Mouse (Mus musculus) liver, embryonic 12.5 days (tissue): ENCODE data around the gene Acot13. TPM values are rescaled to one million over a fixed set of nuclear protein-coding genes. Genes with fewer than 3 reads are reported as not detected.

Experiments used
- ATAC-seq: fragments of 200-750 bp; cut with Nextera tagmentation; 2 replicates; pipeline ENCODE4 v1.8.0; 2017; ENCODE audit warnings: moderate number of reproducible peaks, mild to moderate bottlenecking, moderate library complexity
- H3K27ac ChIP-seq: fragments of 300-500 bp; sonication (generic); 2 replicates; pipeline ENCODE4 v1.5.1; 2016; ENCODE audit warnings: mild to moderate bottlenecking
- H3K27me3 ChIP-seq: fragments of 300-500 bp; sonication (generic); replicated peaks from 2 replicates; pipeline ENCODE4 v1.6.1; 2016; ENCODE audit warnings: mild to moderate bottlenecking, moderate library complexity
- H3K36me3 ChIP-seq: fragments of 300-500 bp; sonication (generic); 2 replicates; pipeline ENCODE4 v1.6.1; 2016; ENCODE audit warnings: mild to moderate bottlenecking, moderate library complexity
- H3K4me1 ChIP-seq: fragments of 300-500 bp; sonication (generic); 2 replicates; pipeline ENCODE4 v1.6.1; 2016
- H3K4me2 ChIP-seq: fragments of 300-500 bp; sonication (generic); 2 replicates; pipeline ENCODE4 v1.6.1; 2016; ENCODE audit warnings: mild to moderate bottlenecking, moderate library complexity
- H3K4me3 ChIP-seq: fragments of 300-500 bp; sonication (generic); 2 replicates; pipeline ENCODE4 v1.5.1; 2016; ENCODE audit warnings: mild to moderate bottlenecking, moderate library complexity
- H3K9ac ChIP-seq: fragments of 300-500 bp; sonication (generic); 2 replicates; pipeline ENCODE4 v1.6.1; 2016; ENCODE audit warnings: mild to moderate bottlenecking, moderate library complexity
- H3K9me3 ChIP-seq: fragments of 300-500 bp; sonication (generic); replicated peaks from 2 replicates; pipeline ENCODE4 v1.6.1; 2016; ENCODE audit warnings: mild to moderate bottlenecking, moderate library complexity
- WGBS: fragments of 180-500 bp; shearing (Covaris S2); methylation state at CpG from one replicate; pipeline ENCODE4 v1.1.7; 2016; ENCODE audit not compliant: insufficient replicate concordance; 5-methylcytosine and 5-hydroxymethylcytosine counted together
- polyA plus RNA-seq: library from polyadenylated mRNA; unstranded; fragments of >200 nt; fragmentation: Nextera tagmentation; extraction: Ambion mirVana; gene quantifications from 2 replicates; pipeline ENCODE4 v1.2.1, GENCODE M21; 2016

Acot13 gene
- polyA plus RNA-seq, 1 experiment from 2014 or later = 61.2 TPM

DNA sequence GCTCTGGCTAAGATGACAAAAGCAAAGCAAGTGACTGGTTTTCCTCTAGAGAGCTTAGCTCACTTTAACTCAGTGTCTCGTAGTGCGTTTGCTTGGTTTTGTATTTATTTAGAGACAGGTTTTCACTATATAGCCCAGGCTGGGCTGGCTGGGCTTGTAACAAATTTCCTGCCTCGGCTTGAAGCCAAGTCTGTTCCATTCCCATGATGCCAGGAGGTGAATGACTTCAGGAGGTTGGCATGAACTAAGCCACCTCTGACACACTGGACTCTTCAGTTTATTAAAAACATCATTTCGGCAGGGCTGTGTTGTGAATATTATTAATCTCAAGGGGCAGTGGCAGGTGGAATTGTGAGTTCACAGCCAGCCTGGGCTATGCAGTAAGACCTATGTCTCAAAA lies 5.8 kb downstream of the Acot13 start:
- 82% methylated on average over 4 of the region's 4 CpGs for WGBS
- H3K27ac ChIP-seq = no peak overlapping the region

DNA sequence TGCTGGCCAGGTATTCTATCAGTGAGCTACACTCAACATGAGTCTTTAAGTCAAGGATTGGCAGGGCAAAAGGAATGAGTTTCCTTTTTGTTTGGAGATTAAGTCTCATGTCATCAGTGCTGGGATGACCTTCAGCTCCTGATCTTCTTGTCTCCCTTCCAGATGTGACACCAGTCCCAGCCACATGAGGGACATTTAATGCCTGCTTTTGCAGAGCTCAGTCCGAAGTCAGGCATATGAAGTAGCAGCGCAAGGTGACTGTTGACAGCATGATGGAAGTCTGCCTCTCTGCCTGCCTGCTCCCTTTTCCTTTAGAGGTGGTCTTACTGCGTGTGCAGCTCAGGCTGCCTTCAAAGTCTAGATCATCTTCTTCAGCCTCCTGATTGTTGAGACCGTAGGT lies 6.7 kb downstream of the Acot13 start:
- no peak for ATAC-seq

More for the DNA sequence above, 5.8 kb downstream of the Acot13 start:
- Histone ChIP-seq H3K4me3 (no peak overlapping the region), H3K4me2 (no peak overlapping the region), H3K36me3 (no peaks in the 10 kb centered on the region; the same call in 1 of the 2 replicates), H3K9me3 (no peaks in the 10 kb centered on the region), H3K27me3 (no peaks in the 10 kb centered on the region), H3K9ac (no peak overlapping the region), H3K4me1 (peaks cover 5% of the 10 kb centered on the region)
- ATAC-seq = no peak

DNA sequence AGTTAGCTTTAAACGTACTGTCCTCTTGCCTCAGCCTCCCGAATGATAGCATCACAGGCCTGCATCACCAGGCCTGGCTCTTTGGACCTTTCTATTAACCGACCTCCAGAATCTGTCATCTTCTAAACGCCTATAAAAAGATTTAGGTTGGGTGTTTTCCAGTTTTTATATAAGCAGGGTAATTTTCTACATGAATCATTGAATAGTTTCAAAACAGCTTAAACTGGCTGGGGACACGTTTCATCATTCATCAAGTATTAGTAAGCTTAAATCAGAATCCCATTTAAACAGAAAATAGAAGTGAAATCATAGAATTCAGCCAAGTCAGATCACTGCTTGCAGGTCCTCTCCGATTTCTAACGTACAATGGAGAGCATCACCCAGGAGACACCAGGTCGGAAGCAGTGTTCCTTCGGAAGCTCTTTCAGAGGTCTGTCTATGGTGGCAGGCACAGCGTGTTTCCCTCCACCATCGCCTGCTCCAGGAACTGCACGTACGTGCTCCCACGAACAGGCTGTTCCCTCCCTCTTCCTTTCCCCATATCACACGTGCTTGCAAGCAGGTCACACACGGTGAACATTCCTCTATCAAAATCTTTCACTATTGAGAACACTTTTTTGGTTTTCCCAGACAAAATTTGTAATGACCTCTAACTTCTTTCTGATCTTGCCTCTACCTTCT lies 8.5 kb downstream of the Acot13 start:
- H3K9me3 ChIP-seq = no peaks in the 10 kb centered on the region
- ATAC-seq = no peak
- WGBS = 77% methylated on average over 16 of the region's 16 CpGs
- no peak overlapping the region for H3K9ac ChIP-seq
- H3K4me1 ChIP-seq = no peaks in the 10 kb centered on the region
- H3K4me2 ChIP-seq = no peak overlapping the region
- no peaks in the 10 kb centered on the region for H3K27me3 ChIP-seq
- no peak overlapping the region for H3K27ac ChIP-seq
- no peak overlapping the region for H3K4me3 ChIP-seq
- peaks cover 14% of the 10 kb centered on the region for H3K36me3 ChIP-seq

More for the DNA sequence above, 6.7 kb downstream of the Acot13 start:
- WGBS = 73% methylated on average over 4 of the region's 4 CpGs
- Histone ChIP-seq H3K4me3 (no peak overlapping the region), H3K9ac (no peak overlapping the region), H3K4me2 (no peak overlapping the region), H3K36me3 (peaks cover 4% of the 10 kb centered on the region), H3K9me3 (no peaks in the 10 kb centered on the region), H3K27me3 (no peaks in the 10 kb centered on the region), H3K27ac (no peak overlapping the region), H3K4me1 (0 out of 2 replicates have a peak, but pooled peaks cover under 1% of the 10 kb centered on the region)

DNA sequence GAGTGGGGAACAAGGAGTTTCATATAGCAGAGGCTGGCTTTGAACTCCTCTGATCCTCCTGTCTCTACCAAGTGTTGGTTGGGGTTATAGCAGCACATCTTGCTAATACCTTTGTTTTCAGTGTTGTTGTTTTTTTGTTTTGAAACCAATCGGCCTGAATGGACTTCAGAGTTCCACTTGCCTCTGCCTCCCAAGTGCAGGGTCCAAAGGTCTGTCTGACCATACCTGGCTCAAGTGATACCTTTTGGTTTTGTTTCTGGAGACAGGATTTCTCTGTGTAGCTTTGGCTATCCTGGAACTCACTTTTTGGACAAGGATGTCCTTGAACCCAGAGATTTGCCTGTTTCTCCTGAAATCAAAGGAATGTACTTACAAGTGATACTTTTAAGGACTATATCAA lies 11.4 kb downstream of the Acot13 start:
- WGBS = 71% methylated on average over 1 of the region's 1 CpGs
- peaks cover 8% of the 10 kb centered on the region for H3K4me1 ChIP-seq
- no peak overlapping the region for H3K4me3 ChIP-seq
- no peaks in the 10 kb centered on the region for H3K27me3 ChIP-seq
- H3K9ac ChIP-seq = no peak overlapping the region
- H3K36me3 ChIP-seq = peaks cover 33% of the 10 kb centered on the region
- H3K9me3 ChIP-seq = no peaks in the 10 kb centered on the region
- no peak overlapping the region for H3K27ac ChIP-seq
- no peak overlapping the region for H3K4me2 ChIP-seq
- ATAC-seq = no peak

DNA sequence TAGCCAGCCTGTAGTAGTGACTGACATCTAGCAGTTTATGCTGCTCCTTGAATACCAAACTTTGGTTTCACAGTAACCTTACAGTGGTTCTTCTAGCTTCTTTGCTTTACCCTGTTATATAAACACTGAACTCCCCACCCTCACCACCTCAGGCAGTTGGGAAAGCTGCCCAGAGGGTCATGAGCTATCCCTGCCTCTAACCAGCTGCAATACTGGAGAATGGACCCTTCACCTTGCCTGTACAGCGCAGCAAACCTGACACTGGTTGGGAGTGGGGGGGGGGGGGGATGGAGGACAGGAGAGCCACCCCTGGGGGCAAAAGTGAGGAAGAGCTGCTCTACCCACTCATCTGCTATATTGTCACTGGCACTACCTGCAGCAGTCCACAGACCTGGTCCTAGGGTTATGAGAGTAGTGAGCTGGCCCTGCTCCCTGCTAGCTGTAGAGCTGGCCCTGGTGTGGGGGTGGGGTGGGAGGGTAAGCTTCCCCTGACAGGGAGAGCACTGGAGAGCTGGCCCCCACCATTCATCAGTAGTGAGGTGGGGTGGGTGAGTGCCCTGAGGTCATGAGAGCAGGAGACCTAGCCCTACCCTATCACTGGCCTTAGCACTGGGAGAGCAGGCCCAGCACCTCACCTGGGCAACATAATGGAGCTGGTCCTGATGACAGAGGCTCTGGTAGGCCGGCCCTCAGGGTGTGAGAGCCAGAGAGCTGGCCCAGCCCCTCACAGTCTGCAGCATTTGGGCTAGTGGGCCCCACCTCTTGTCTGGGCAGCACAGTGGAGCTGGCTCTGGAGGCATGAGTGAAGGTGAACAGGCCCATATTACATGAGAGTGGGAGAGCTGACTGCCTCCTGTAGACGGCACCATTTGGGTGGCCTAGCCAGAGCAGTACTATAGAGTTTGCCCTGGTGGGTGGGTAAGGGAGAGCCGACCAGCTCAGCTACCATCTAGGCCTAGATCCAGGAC lies 14.9 kb downstream of the Acot13 start:
- WGBS = 64% methylated on average over 4 of the region's 4 CpGs
- H3K36me3 ChIP-seq = peaks cover 66% of the 10 kb centered on the region

DNA sequence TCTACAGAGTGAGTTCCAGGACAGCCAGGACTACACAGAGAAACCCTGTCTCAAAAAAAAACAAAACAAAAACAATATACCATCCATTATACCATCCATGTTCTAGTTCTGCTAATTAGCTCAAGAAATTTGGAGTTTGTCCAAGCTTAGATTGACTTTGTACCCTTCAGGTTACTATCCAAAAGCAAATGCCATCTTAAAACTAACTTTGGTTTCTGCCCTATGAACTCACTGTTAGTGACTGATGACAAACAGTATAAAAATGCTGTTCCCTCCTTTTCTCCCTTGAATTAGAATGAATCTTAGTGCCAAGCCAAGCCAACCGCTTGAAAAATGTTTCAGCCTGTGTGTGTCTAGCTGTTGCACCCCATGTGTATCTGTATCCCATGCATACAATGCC lies 16.7 kb downstream of the Acot13 start:
- Histone ChIP-seq H3K27ac (no peak overlapping the region), H3K4me2 (no peak overlapping the region), H3K4me1 (peaks cover 10% of the 10 kb centered on the region), H3K9me3 (no peaks in the 10 kb centered on the region), H3K36me3 (peaks cover 79% of the 10 kb centered on the region), H3K9ac (no peak overlapping the region), H3K4me3 (no peak overlapping the region), H3K27me3 (no peaks in the 10 kb centered on the region)
- 85% methylated on average over 1 of the region's 1 CpGs for WGBS
- no peak for ATAC-seq

More for the DNA sequence above, 14.9 kb downstream of the Acot13 start:
- ATAC-seq = peak; percentile 73
- no peaks in the 10 kb centered on the region for H3K27me3 ChIP-seq
- H3K4me2 ChIP-seq = peak overlapping the region; percentile 6; the same call in 1 of the 2 replicates
- H3K9ac ChIP-seq = no peak overlapping the region
- H3K27ac ChIP-seq = peak overlapping the region; percentile 64; the same call in 1 of the 2 replicates
- H3K9me3 ChIP-seq = no peaks in the 10 kb centered on the region
- no peak overlapping the region for H3K4me3 ChIP-seq
- H3K4me1 ChIP-seq = peaks cover 8% of the 10 kb centered on the region

DNA sequence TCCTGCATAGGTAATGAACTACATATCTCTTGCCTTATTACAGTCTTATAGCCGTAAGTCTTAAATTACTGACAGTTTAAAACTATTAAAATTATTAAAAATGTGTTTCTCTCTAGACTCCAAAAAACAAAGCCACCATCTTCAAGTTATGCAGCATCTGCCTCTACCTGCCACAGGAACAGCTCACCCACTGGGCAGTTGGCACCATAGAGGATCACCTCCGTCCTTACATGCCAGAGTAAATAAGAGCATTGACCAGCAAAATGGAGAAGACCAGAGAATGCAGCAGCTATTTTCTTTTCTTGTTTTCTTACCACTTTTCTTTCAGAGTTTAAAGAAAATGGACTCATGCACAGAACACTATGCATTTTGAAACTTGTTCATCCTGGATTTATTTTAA lies 18.8 kb downstream of the Acot13 start:
- WGBS = 88% methylated on average over 2 of the region's 2 CpGs
- Histone ChIP-seq H3K9ac (no peak overlapping the region), H3K27me3 (no peaks in the 10 kb centered on the region), H3K9me3 (no peaks in the 10 kb centered on the region), H3K36me3 (peaks cover 91% of the 10 kb centered on the region), H3K4me3 (no peak overlapping the region), H3K4me1 (peaks cover 10% of the 10 kb centered on the region), H3K4me2 (no peak overlapping the region), H3K27ac (no peak overlapping the region)
- no peak for ATAC-seq

DNA sequence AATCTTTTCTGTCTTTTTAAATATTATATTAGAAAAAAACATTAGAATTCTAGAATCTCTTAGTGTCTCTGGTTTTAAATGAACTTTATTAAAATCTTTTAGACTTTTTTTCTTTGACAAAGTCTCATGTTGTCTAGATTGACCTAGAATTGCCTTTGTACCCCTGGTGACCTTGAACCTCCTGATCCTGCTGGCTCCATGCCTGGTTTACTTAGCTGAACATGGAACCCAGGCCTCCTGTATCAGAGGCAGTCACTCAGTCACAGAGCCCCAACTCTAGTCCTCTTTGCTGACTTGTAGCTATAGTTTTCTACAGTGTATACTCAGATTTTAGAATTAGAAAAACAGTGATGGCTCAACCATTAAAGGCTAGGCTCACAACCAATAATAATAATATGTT lies 25.3 kb downstream of the Acot13 start:
- no peak overlapping the region for H3K4me2 ChIP-seq
- H3K27me3 ChIP-seq = no peaks in the 10 kb centered on the region
- no peak overlapping the region for H3K4me3 ChIP-seq
- no peak overlapping the region for H3K27ac ChIP-seq
- H3K9ac ChIP-seq = no peak overlapping the region
- no peaks in the 10 kb centered on the region for H3K9me3 ChIP-seq
- ATAC-seq = no peak
- peaks cover 71% of the 10 kb centered on the region for H3K36me3 ChIP-seq
- H3K4me1 ChIP-seq = peaks cover 30% of the 10 kb centered on the region

DNA sequence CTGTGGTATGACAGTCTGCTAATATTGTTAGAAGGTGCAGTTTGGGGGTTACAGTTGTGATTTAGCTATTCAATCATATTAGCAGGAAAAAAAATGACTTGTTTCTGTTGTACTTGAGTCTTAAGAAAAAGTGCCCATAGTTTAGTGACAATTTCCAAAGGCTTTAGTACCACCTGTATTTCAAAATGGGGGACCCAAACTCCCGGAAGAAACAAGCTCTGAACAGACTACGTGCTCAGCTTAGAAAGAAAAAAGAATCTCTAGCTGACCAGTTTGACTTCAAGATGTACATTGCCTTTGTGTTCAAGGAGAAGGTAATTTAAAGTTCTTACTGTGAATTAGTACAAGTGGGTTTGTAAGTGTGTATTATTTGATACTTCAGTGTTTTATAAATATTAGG lies 28.1 kb downstream of the Acot13 start:
- Histone ChIP-seq H3K27ac (peak overlapping the region; percentile 100), H3K9me3 (no peaks in the 10 kb centered on the region), H3K9ac (peak overlapping the region; percentile 100), H3K4me1 (peaks cover 34% of the 10 kb centered on the region), H3K4me3 (peak overlapping the region; percentile 97), H3K4me2 (peak overlapping the region; percentile 90), H3K36me3 (peaks cover 42% of the 10 kb centered on the region), H3K27me3 (no peaks in the 10 kb centered on the region)
- ATAC-seq = no peak
- WGBS = 20% methylated on average over 2 of the region's 2 CpGs

DNA sequence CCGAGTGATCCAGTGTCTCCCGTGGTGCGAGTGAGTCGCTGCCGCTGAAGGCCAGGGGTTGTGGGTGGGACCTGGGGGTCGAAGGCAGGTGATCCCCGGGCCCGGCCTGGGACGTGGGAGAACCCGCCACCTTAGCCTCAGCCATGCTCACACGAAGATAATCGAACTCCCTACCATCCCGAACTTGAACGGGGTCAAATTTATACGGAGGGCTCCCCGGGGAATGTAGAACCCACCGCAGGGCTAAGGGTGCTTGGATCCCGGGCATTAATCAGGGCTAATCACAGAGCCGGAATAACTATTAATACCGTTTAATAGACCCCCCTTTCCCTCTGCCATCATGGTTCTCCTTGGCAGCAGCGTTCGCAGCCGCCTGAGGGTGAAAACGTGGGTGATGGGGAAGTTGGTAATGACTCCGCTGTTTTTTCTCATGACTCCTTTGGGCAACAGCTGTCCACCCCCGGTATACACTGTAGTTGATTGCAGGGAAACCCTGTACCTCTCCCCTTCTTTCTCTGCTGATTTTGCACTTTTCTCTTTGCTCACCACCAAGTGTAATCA lies 29.1 kb downstream of the Acot13 start:
- H3K4me2 ChIP-seq = peak overlapping the region; percentile 90
- H3K36me3 ChIP-seq = peaks cover 32% of the 10 kb centered on the region
- peak overlapping the region; percentile 97 for H3K4me3 ChIP-seq
- peak overlapping the region; percentile 100 for H3K9ac ChIP-seq
- under 1% methylated on average over 26 of the region's 26 CpGs for WGBS
- H3K4me1 ChIP-seq = peaks cover 34% of the 10 kb centered on the region
- peak; percentile 27; the same call in 1 of the 2 replicates for ATAC-seq
- H3K9me3 ChIP-seq = no peaks in the 10 kb centered on the region
- peak overlapping the region; percentile 100 for H3K27ac ChIP-seq
- H3K27me3 ChIP-seq = no peaks in the 10 kb centered on the region

DNA sequence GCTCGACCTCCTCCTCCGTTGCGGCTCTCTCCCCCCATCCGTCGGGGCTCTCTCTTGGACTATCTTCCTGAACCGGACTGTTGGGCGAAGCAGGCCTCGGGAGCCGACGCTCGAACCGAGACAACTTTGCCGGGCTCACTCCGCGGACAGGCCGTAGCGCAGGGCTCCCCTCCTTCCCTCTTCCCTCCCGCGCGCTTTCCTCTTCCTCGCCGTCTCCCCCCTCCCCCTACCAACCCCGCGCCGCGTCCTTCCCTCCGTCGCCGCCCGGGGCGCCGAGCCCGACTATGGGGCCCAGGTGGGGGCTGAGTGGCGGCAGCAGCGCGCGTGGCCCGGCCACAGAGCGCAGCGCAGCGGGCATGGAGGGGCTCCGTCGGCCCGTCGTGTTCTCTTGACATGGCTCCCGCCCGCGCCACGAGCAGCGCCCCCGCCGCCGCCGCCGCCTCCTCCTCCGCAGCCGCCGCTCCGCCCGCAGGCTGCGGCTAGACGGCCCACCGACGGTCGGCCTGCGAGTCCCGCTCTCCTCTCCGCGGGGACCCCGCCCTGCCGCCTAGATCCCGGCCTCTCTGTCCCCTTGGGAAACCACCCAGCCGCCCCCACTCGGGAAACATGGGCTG lies 29.9 kb downstream of the Acot13 start, which contains the start of gene BC005537:
Gene BC005537 (plus strand): TSS at position 350 of the 614 bp plus-strand sequence.
- Histone ChIP-seq H3K9ac (peak within 1 kb of the TSS; percentile 100), H3K36me3 (peaks cover 26% of the 10 kb centered on the region), H3K27me3 (no peaks in the 10 kb centered on the region; the same call in 1 of the 2 replicates), H3K4me3 (peak within 1 kb of the TSS; percentile 97), H3K9me3 (no peaks in the 10 kb centered on the region), H3K4me1 (peaks cover 34% of the 10 kb centered on the region), H3K4me2 (peak within 1 kb of the TSS; percentile 90), H3K27ac (peak within 1 kb of the TSS; percentile 100)
- under 1% methylated on average over 67 of the region's 74 CpGs for WGBS
- peak; percentile 44 for ATAC-seq
